Mouse (Mus musculus) embryonic facial prominence, embryonic 14.5 days (tissue): ENCODE data around the gene Rasal2. TPM values are rescaled to one million over a fixed set of nuclear protein-coding genes. Genes with fewer than 3 reads are reported as not detected.

Source experiments
- ATAC-seq: fragments of 200-750 bp; cut with Nextera tagmentation; 2 replicates; pipeline ENCODE4 v1.8.0; 2017; ENCODE audit warnings: low read depth, moderate number of reproducible peaks, moderate TSS enrichment
- DNase-seq: peaks from one replicate; pipeline ENCODE4 v3.0.0-alpha.2; 2015; ENCODE audit warnings: low spot score
- H3K27ac ChIP-seq: fragments of 300-500 bp; sonication (generic); replicated peaks from 2 replicates; pipeline ENCODE4 v1.5.1; 2014; ENCODE audit warnings: low read depth, mild to moderate bottlenecking, low read length, moderate library complexity
- H3K27me3 ChIP-seq: fragments of 300-500 bp; sonication (generic); replicated peaks from 2 replicates; pipeline ENCODE4 v1.6.1; 2014; ENCODE audit warnings: low read length; ENCODE audit not compliant: control insufficient read depth, insufficient read depth
- H3K36me3 ChIP-seq: fragments of 300-500 bp; sonication (generic); 2 replicates; pipeline ENCODE4 v1.6.1; 2014; ENCODE audit warnings: low read length, mixed read lengths; ENCODE audit not compliant: control insufficient read depth, insufficient read depth
- H3K4me1 ChIP-seq: fragments of 300-500 bp; sonication (generic); 2 replicates; pipeline ENCODE4 v1.6.1; 2014; ENCODE audit warnings: antibody characterized with exemption, low read length; ENCODE audit not compliant: control insufficient read depth, insufficient read depth
- H3K4me2 ChIP-seq: fragments of 300-500 bp; sonication (generic); 2 replicates; pipeline ENCODE4 v1.6.1; 2014; ENCODE audit warnings: low read depth, mild to moderate bottlenecking, low read length, moderate library complexity, mixed read lengths
- H3K4me3 ChIP-seq: fragments of 300-500 bp; sonication (generic); 2 replicates; pipeline ENCODE4 v1.5.1; 2014; ENCODE audit warnings: low read depth, mild to moderate bottlenecking, low read length
- H3K9ac ChIP-seq: fragments of 300-500 bp; sonication (generic); 2 replicates; pipeline ENCODE4 v1.6.1; 2014; ENCODE audit warnings: low read depth, mild to moderate bottlenecking, low read length, moderate library complexity, mixed read lengths
- H3K9me3 ChIP-seq: fragments of 300-500 bp; sonication (generic); 2 replicates; pipeline ENCODE4 v1.6.1; 2016; ENCODE audit warnings: low read length; ENCODE audit not compliant: control insufficient read depth
- WGBS: fragments of 180-500 bp; shearing (Covaris S2); extraction: QIAGEN DNeasy Blood & Tissue Kit; methylation state at CpG from one replicate; pipeline ENCODE4 v1.1.7; 2014; 5-methylcytosine and 5-hydroxymethylcytosine counted together
- polyA plus RNA-seq: library from polyadenylated mRNA; unstranded; fragments of >200 nt; fragmentation: Nextera tagmentation; extraction: Ambion mirVana; gene quantifications from 2 replicates; pipeline ENCODE4 v1.2.1, GENCODE M21; 2014

The Rasal2 gene
- polyA plus RNA-seq, 1 experiment from 2014 or later = 12.9 TPM

DNA sequence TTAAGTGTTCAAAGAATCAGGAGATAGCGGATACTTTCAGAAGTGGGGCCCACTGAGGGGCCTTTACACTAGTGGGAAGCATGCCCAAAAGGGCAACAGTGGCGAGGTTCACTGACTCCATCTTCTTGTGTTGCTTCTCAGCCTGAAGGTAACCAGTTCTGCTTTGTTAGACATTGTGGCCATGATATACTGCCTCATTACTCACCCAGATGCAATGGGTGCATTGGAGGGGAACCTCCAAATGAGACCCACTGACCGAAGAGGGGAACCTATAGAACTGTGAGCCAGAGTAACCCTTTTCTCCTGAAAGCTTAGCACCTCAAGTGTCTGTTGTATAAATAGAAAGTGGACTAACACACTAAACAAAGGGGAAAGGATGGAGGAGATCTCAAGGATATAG, 116.5 kb downstream of the Rasal2 start:
- H3K9me3 ChIP-seq = no peaks in the 10 kb centered on the region
- ATAC-seq (no peak), DNase-seq (no peak)
- 90% methylated on average over 3 of the region's 3 CpGs for WGBS
- no peak overlapping the region for H3K9ac ChIP-seq
- H3K27ac ChIP-seq = no peak overlapping the region
- H3K4me2 ChIP-seq = no peak overlapping the region
- H3K27me3 ChIP-seq = no peaks in the 10 kb centered on the region
- H3K36me3 ChIP-seq = no peaks in the 10 kb centered on the region; the same call in 1 of the 2 replicates
- H3K4me3 ChIP-seq = no peak overlapping the region
- H3K4me1 ChIP-seq = no peaks in the 10 kb centered on the region

DNA sequence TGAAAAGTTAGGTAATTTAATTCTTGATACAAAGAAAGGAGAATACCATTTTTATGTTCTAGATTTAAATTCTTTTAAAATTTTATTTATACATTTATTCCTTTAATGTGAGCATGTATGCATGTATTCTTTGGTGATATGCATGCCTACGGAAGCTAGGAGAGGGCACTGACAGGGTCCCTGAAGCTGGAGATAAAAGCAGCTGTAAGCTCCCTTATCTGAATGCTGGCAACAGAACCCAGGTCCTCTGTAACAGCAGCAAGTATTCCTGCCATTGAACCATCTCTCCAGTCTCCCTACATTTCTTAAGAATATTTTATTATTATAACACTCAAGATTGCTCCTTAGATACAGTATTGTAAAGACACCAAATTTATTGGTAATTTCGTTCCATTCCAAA, 122.2 kb downstream of the Rasal2 start:
- Histone ChIP-seq H3K9ac (no peak overlapping the region), H3K36me3 (no peaks in the 10 kb centered on the region), H3K4me1 (no peaks in the 10 kb centered on the region), H3K27me3 (no peaks in the 10 kb centered on the region), H3K27ac (no peak overlapping the region), H3K4me2 (no peak overlapping the region), H3K4me3 (no peak overlapping the region), H3K9me3 (no peaks in the 10 kb centered on the region)
- 90% methylated on average over 2 of the region's 2 CpGs for WGBS
- ATAC-seq (no peak), DNase-seq (no peak)

- Histone ChIP-seq H3K4me2 (no peak overlapping the region), H3K9me3 (no peaks in the 10 kb centered on the region), H3K27ac (no peak overlapping the region), H3K4me3 (no peak overlapping the region), H3K36me3 (no peaks in the 10 kb centered on the region), H3K9ac (no peak overlapping the region), H3K27me3 (no peaks in the 10 kb centered on the region), H3K4me1 (no peaks in the 10 kb centered on the region)
- ATAC-seq (no peak), DNase-seq (no peak)
- 69% methylated on average over 2 of the region's 2 CpGs for WGBS
Observed at GRCm38 (mm10) chr1:157289251-157289650, 123.1 kb downstream of the Rasal2 start.

DNA sequence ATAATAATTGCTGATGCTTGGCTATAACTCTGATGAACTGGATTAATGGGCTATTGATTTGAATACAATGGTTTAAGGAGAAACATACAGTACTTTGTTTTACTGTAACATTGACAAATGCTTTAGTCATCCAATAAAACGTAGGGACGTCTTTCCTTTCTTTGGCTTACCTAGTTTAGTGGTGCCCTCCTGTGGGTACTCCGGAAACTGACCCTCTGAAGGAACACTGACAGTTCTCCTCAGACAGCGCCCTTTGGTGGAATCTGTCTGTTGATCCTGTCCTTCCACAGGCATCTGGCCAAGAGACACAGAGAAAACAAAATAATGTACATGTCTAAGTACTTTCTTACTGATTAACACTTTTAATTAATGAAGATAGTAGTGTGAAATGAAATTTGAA, 125.8 kb downstream of the Rasal2 start:
- Histone ChIP-seq H3K4me1 (no peaks in the 10 kb centered on the region), H3K9ac (no peak overlapping the region), H3K27ac (no peak overlapping the region), H3K4me3 (no peak overlapping the region), H3K4me2 (no peak overlapping the region), H3K36me3 (no peaks in the 10 kb centered on the region), H3K9me3 (no peaks in the 10 kb centered on the region), H3K27me3 (no peaks in the 10 kb centered on the region)
- 13% methylated on average over 4 of the region's 4 CpGs for WGBS
- ATAC-seq = no peak
- peak; percentile 34 for DNase-seq

GRCm38 (mm10) chr1:157285366-157285765, 127.0 kb downstream of the Rasal2 start:
- no peaks in the 10 kb centered on the region for H3K4me1 ChIP-seq
- ATAC-seq (no peak), DNase-seq (no peak)
- no peaks in the 10 kb centered on the region for H3K27me3 ChIP-seq
- 79% methylated on average over 3 of the region's 3 CpGs for WGBS
- H3K9me3 ChIP-seq = no peaks in the 10 kb centered on the region
- no peak overlapping the region for H3K4me2 ChIP-seq
- H3K4me3 ChIP-seq = no peak overlapping the region
- no peak overlapping the region for H3K9ac ChIP-seq
- no peaks in the 10 kb centered on the region for H3K36me3 ChIP-seq
- H3K27ac ChIP-seq = no peak overlapping the region

DNA sequence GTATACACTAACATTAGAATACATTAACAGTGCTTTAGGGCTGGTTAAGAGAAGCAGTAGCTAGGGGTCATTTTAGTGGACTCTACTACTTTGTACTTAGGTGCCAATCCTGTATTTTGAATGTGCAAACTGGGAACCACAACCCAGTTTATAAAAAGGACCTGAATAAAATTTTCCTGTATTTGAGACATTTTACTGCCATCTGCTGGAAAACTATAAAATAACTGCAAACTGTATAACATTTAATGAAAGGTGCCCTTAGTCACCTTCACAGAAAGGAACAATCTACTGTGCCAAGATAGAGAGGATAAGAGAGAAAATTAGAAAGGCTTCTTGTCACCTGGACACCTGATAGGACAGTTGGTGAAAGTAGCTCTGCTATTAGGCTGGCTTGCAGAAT, 131.6 kb downstream of the Rasal2 start:
- Histone ChIP-seq H3K27me3 (no peaks in the 10 kb centered on the region), H3K4me1 (no peaks in the 10 kb centered on the region), H3K9ac (no peak overlapping the region), H3K27ac (no peak overlapping the region), H3K4me3 (no peak overlapping the region), H3K4me2 (no peak overlapping the region), H3K36me3 (no peaks in the 10 kb centered on the region), H3K9me3 (no peaks in the 10 kb centered on the region)
- DNase-seq = peak; percentile 38
- ATAC-seq = no peak

DNA sequence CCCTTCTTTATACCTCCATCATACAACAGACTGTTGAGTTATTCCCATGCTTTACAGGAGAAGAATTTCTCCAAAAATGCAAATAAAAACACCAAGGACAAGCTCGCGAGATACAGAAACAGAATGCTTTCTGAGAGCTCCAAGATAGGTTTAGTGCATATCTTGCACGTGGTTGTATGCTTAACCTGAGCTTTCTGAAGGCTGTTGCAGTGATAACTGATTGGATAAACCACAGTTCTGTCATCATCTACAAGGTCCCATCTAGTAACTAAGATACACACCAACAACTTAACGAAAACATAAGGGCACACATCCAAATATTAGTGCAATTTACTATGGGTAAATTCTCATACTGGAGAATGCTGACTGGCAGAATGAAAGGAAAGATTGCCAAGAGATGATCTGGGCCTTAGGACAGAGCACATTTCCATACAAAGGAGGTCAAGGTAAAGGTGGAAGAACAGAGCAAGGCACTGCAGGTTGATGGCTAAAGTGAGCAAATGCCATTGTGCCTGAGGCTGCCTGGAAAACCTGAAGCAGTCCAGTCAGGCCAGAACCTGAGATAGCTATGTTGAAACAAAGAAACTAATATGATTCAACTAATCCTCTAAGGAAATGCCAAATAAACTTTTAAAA, 136.6 kb downstream of the Rasal2 start:
- H3K36me3 ChIP-seq = no peaks in the 10 kb centered on the region
- no peak overlapping the region for H3K4me3 ChIP-seq
- 83% methylated on average over 4 of the region's 4 CpGs for WGBS
- ATAC-seq = no peak
- DNase-seq = no peak
- H3K27ac ChIP-seq = no peak overlapping the region
- no peak overlapping the region for H3K9ac ChIP-seq
- no peaks in the 10 kb centered on the region for H3K4me1 ChIP-seq
- H3K4me2 ChIP-seq = no peak overlapping the region
- H3K27me3 ChIP-seq = no peaks in the 10 kb centered on the region
- H3K9me3 ChIP-seq = no peaks in the 10 kb centered on the region

DNA sequence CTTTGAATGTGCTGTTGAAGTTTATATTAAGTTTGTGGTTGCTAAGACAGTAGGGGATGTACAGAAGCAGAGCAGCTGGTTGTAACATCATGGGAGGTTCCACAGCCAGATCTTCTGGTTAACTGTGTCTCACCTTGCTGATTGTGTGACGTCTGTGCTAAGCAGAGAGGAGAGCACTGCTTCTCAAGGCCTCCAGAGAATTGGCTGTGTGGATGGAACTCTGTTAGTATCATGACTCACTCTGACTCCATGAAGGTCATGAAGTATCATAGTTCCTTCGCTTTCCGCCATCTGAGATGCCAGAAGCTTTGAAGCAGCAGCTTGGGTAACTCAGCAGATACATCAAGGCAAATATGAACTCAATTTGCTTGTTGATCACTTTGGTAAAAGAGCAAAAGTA, 144.5 kb downstream of the Rasal2 start:
- H3K27me3 ChIP-seq = no peaks in the 10 kb centered on the region
- H3K9me3 ChIP-seq = no peaks in the 10 kb centered on the region
- ATAC-seq = no peak
- no peak overlapping the region for H3K9ac ChIP-seq
- H3K4me1 ChIP-seq = no peaks in the 10 kb centered on the region
- 73% methylated on average over 3 of the region's 3 CpGs for WGBS
- no peaks in the 10 kb centered on the region for H3K36me3 ChIP-seq
- DNase-seq = no peak
- no peak overlapping the region for H3K4me3 ChIP-seq
- H3K27ac ChIP-seq = no peak overlapping the region
- H3K4me2 ChIP-seq = no peak overlapping the region

DNA sequence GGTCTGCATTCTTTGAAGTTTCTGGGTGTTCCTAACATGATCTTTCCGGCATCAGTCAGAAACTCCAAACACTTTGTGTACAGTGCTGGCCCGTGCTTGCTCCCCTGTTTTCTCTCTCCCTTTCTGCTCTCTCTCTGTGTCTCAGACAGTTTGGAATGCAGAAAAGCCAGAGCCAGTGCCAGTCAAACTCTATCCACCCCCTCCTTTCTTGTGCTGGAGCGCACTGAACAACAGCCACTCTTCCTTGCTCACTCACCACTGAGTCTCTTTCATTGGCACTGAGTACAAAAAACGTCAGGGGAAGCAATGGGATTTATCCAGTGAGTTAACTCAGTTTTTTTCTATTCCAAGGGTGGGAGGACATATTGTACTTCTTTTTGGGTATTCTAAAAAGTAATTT, 155.8 kb downstream of the Rasal2 start:
- H3K4me2 ChIP-seq = no peak overlapping the region
- H3K4me1 ChIP-seq = peaks cover 3% of the 10 kb centered on the region; the same call in 1 of the 2 replicates
- H3K9ac ChIP-seq = no peak overlapping the region
- H3K27me3 ChIP-seq = no peaks in the 10 kb centered on the region
- H3K4me3 ChIP-seq = no peak overlapping the region
- no peaks in the 10 kb centered on the region for H3K9me3 ChIP-seq
- ATAC-seq (peak; percentile 94), DNase-seq (peak; percentile 80)
- no peak overlapping the region for H3K27ac ChIP-seq
- WGBS = 21% methylated on average over 4 of the region's 4 CpGs
- H3K36me3 ChIP-seq = no peaks in the 10 kb centered on the region
